Mouse (Mus musculus): Measurements from ENCODE around the gene Saal1.
"Not testable (repeated sequence)": the region's sequence is repeated elsewhere in the genome, so short reads cannot be mapped to it uniquely, and the experiment has no call there.

DNA sequence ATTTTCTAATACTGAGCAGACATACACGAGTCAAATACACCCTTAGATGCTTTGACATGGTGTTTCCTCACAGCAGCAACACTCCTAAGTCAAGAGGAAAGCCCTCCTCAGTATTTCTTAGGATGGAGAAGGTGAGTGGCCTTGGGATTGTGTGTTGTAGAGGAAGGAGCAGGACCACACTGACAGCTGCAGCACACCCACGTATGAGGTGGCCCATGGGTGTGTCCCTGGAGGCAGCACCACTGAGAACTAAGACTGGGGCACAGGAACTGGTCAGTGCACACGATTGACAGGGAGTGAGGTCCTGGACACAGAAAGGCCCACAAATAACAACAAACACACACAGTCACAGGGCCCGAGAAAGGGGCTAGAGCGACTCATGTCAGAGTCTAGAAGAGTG lies 29.6 kb upstream of the Saal1 start:
- TF ChIP-seq NRF1 (IDR thresholded peaks at IDR 0.05; ENCODE audit: insufficient read depth, low read depth, low read length, poor library complexity, severe bottlenecking); USF1 (IDR thresholded peaks at IDR 0.05; ENCODE audit: low read depth, low read length); MAFK (IDR thresholded peaks at IDR 0.05; ENCODE audit: borderline replicate concordance, low read depth, low read length); MYC (IDR thresholded peaks at IDR 0.05; ENCODE audit: low read depth, low read length); POLR2A (IDR thresholded peaks at IDR 0.05; ENCODE audit: control insufficient read depth in 1 of 2, insufficient read depth in 1 of 2, low read depth in 1 of 2, low read length in 2 of 2, poor library complexity in 1 of 2); GATA1 (IDR thresholded peaks at IDR 0.05; ENCODE audit: low read depth, low read length); HCFC1 (IDR thresholded peaks at IDR 0.05; ENCODE audit: low read depth, low read length); GABPA (IDR thresholded peaks at IDR 0.05; ENCODE audit: low read depth, low read length); CTCF (IDR thresholded peaks at IDR 0.05 in 2 of 3, conservative IDR thresholded peaks at IDR 0.05 in 1 of 3; ENCODE audit: control insufficient read depth in 1 of 3, insufficient read depth in 1 of 3, low read depth in 2 of 3, low read length in 3 of 3, poor library complexity in 1 of 3, severe bottlenecking in 1 of 3); UBTF (IDR thresholded peaks at IDR 0.05; ENCODE audit: borderline replicate concordance, insufficient read depth, low read depth, low read length); USF2 (IDR thresholded peaks at IDR 0.05; ENCODE audit: borderline replicate concordance in 1 of 2, insufficient read depth in 1 of 2, low read depth in 1 of 2, low read length in 2 of 2); CHD2 (IDR thresholded peaks at IDR 0.05; ENCODE audit: low read length): not testable (repeated sequence)
